Mouse (Mus musculus) adrenal gland (tissue): ENCODE measurements around the gene Kbtbd6.
"Not testable (repeated sequence)": the region's sequence is repeated elsewhere in the genome, so short reads cannot be mapped to it uniquely, and the experiment has no call there.

Source experiments
- intact Hi-C: fragments of 180-260 bp; cut with DNase I; formaldehyde crosslinking; loops from one replicate; pipeline ENCODE4 v1.15.1; 2025
- long read RNA-seq, 2 experiments: library from polyadenylated mRNA; unstranded; transcript quantifications; one replicate each; pipeline ENCODE4 v2.0.0; 2020; ENCODE audit warnings: borderline replicate concordance in 1 of 2; ENCODE audit not compliant: insufficient replicate concordance in 1 of 2

Gene Kbtbd6
- long read RNA-seq, experiment 1: 0 reads
- long read RNA-seq, experiment 2: 0 reads

DNA sequence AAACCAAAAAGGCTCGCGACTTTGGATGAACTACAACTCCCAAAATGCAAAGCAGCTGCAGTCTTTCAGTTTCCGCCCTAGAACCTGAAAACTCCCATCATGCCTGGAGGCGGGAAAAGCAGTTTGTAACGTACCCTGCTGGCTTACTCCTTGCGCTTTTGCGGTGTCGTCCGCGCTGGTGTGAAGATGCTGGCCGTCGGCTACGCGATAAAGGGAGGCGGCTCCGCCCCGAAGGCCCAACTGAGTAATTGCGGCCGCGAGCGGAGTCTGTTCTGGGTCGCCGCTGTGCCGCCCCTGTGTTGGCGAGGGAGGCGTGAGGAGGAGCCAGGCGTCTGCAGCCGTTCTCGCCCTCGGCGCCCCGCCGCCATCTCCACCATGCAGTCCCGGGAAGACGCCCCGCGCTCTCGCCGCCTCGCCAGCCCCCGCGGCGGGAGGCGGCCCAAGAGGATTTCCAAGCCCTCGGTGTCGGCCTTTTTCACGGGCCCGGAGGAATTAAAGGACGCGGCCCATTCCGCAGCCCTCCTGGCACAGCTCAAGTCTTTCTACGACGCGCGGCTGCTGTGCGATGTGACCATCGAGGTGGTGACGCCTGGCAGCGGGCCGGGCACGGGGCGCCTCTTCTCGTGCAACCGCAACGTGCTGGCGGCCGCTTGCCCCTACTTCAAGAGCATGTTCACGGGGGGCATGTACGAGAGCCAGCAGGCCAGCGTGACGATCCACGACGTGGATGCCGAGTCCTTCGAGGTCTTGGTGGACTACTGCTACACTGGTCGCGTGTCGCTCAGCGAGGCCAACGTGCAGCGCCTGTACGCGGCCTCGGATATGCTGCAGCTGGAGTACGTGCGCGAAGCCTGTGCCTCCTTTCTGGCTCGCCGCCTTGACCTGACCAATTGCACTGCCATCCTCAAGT lies at the start of gene Kbtbd6:
Kbtbd6 (plus strand) TSS at position 155 of the 910 bp plus-strand sequence.
- intact Hi-C loops: not testable (repeated sequence)

DNA sequence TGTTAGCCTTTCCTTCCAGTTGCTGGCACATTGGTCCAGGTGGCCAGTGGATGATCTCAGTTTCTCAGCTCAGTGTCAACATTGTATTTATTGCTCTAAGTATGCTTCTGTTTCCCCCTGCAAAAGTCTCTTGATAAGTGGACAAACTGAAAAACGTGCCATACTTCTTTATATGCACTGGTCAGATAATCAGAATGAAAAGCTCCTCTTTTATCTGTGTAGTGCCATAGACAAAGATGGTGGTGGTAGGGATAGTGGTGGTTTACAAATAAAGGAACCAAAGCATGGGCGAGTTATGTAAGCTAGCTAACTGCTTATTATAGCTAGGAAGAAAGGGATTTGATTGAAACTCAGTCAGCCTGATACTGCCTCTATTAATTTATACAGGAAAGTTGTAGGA lies 44.0 kb upstream of the Kbtbd6 start:
- intact Hi-C loops: no loop called here

DNA sequence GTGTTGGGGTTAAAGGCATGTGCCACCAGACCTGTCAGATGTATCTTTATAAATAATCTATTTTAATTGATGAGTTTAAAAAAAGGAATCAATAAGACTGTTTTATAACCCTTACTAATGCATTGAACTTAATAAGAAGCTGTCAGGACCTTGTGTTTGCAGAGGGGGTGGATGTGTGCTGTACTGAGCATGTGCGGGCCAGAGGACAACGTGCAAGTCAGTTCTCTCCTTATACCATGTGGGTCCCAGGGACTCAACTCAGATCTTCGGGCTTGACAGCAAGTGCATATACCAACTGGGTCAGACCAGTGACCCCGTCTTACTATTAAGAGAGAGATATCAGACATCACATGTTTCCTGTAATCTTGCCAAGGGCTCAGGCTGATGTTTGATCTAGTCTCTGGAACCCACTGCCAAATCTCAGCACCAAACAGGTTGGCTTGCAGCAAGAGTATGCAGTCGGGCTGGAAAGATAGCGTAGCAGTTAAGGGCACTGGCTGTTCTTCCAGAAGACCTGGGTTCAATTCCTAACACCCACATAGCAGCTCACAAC lies 42.3 kb upstream of the Kbtbd6 start:
- intact Hi-C loops: no loop called here

DNA sequence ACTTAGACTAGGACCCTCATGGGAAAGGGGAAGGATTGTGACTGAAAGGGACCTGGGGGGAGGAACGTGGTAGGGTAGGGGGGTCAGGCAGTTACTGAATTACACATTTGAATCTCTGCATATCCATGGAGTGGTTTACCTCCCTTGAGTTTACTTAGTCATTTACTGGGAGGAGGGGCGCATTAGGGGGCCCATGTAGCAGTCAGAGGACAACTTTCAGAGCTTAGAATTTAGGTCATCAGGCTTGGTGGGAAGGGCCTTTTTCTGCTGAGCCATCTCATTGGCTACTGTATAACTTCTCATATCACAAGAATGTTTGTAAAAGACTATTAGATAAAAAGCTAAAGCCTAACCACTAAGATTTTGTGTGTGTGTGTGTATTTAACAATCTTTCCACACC lies 41.0 kb upstream of the Kbtbd6 start:
- intact Hi-C loops: no loop called here

DNA sequence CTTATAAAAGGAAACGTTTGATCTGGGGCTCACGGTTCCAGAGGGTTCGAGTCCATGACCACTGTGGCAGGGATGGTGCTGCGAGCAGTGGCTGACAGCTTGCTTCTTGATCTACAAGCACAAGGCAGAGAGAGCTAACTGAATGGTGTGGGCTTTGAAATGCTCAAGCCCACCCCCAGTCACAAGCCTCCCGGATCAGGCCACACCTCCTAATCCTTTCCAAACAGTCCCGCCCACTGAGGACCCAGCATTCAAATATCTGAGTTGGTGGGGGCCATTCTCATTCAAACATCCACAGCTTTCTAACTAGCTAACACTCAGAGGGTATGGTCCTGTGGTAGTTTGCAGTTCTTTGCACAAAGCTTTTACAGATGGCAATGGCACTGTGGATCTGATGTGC lies 38.5 kb upstream of the Kbtbd6 start:
- intact Hi-C loops: no loop called here

DNA sequence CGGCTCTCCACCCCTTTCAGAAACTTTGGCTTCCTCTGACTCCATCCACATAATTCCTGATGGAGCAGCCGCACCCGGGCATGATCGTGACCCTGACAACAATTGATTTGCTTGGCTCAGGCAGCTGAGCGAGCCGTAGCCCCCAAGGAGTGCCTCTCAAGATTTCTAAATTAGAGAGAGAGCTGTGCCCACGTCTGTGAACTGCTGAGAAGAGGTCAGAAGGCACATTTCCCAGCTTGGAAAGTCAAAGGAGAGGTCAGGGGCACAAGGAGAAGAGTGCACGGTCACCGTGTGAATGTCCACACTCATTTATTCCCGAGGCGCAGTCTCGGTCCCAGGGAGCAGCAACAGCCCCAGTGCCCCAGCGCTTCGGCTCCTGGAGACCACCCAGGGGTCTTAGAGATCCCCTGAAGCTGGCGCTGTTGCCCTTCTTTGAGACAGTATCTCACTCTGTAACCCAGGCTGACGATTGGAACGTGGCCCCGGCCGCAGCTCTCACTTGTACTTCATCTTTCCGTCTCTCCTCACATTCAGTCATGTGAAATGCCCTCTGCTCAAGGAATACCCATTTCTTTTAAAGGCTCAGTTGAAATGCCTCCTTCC lies 31.5 kb upstream of the Kbtbd6 start:
- intact Hi-C loops: no loop called here

DNA sequence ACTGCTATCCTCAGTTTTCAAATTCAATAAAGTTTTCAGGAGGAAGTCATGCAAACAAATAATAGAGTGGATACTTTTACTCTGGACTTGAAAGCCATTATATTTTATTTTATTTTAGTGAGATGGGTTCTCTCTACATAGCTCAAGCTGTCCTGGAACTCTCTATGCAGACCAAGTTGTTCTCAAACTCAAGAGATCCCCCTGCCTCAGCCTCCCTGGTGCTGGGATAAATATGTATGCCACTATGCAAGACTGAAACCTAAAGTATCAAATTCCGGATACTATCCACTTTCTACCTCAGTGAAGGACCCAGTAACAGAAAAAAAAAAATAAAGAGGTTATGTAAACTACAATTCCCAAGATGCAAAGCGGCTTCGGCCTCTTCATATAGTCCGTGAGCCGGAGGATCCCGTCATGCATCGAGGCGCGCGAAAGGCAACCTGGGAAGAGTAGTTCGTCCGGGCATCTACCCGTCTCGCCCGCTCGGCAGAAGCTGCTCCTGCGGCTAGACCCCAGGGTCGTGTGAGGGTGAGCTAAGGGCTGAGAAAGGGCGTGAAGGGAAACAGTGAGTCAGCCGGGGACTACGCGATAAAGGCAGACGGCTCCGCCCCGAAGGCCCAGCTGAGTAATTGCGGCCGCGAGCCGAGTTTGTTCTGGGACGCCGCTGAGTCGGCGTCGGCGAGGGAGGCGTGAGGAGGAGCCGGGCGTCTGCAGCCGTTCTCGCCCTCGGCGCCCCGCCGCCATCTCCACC lies 25.5 kb upstream of the Kbtbd6 start, which contains the start of gene Kbtbd7:
Kbtbd7 (plus strand) TSS at position 533 of the 751 bp plus-strand sequence.
- intact Hi-C loops: no loop called here

DNA sequence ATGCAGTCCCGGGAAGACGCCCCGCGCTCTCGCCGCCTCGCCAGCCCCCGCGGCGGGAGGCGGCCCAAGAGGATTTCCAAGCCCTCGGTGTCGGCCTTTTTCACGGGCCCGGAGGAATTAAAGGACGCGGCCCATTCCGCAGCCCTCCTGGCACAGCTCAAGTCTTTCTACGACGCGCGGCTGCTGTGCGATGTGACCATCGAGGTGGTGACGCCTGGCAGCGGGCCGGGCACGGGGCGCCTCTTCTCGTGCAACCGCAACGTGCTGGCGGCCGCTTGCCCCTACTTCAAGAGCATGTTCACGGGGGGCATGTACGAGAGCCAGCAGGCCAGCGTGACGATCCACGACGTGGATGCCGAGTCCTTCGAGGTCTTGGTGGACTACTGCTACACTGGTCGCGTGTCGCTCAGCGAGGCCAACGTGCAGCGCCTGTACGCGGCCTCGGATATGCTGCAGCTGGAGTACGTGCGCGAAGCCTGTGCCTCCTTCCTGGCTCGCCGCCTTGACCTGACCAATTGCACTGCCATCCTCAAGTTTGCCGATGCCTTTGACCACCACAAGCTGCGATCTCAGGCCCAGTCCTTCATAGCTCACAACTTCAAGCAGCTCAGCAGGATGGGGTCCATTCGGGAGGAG lies 24.8 kb upstream of the Kbtbd6 start:
- intact Hi-C loops: not testable (repeated sequence)

DNA sequence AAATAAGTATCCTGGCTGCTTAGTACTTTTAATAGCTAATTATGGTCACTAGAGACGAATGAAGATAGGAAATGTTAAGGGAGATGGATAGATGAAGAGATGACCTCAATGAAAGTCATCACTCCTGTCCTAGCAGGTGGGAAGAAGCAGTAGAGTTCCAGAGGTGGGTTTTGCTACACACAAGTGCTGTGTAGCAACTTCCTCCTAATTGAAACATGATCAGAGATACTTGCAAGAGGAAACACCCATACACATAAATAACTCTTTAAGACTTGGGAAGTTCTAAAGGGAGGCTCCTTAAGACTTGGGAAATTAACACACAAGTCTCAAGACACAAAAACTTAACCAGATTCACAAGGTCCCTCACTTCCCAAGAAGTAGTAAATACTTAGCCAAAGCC lies 17.6 kb upstream of the Kbtbd6 start:
- intact Hi-C loops: no loop called here

DNA sequence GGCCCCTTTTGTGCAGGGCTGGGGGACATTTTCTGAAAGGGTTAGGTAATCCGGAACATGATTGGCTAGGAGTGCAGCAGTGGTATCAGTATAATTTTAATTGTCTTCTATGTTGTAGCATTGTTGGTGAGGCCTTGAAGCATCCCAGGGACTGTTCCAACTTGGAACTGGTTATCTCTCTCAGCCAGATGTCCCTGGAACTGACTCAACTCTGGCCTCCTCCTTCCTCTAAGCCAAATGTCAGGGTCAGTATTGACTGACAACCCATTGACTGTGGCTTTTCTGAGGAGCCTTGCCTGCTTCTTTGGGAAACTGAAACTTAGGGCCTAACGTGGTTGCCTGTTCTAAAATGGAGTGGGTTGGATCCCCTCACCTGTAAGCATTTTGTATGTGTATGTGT lies 11.0 kb upstream of the Kbtbd6 start:
- intact Hi-C loops: no loop called here

DNA sequence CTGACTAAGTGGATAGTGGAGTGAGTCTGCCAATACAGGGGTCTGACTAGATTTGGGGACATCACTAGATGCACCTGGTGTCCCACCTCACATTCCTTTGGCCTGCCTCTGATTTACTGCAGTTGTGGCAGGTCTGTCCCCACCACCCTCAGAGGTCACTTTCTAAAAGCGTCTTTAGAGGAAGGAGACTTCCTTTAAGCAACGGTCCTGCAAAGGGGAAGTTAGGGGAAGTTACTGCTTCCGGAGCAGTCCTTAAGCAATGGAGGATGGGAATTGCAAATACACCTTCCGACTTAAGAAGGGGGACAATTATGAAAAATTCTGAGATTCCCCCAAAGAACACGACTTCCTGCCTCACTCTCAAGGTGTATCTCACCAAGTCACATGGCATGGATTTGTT lies 10.2 kb upstream of the Kbtbd6 start:
- intact Hi-C loops: no loop called here

DNA sequence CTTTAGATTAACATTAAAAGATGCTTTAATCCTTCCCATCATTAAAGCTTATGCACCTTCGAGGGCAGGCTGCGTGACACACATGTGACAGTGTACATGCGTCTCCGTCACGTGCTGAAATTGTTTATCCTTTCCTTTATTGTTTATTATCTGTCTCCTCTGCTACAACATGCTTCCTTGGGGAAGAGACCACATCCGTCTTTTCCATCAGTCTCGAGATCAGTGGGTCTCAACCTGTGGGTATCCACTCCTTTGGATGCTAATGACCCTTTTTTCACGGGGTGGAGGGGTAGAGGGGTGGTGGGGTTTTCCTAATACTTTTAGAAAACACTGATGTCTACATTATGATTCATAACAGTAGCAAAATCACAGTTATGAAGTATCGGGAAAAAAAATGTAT lies 7.0 kb upstream of the Kbtbd6 start:
- intact Hi-C loops: no loop called here

DNA sequence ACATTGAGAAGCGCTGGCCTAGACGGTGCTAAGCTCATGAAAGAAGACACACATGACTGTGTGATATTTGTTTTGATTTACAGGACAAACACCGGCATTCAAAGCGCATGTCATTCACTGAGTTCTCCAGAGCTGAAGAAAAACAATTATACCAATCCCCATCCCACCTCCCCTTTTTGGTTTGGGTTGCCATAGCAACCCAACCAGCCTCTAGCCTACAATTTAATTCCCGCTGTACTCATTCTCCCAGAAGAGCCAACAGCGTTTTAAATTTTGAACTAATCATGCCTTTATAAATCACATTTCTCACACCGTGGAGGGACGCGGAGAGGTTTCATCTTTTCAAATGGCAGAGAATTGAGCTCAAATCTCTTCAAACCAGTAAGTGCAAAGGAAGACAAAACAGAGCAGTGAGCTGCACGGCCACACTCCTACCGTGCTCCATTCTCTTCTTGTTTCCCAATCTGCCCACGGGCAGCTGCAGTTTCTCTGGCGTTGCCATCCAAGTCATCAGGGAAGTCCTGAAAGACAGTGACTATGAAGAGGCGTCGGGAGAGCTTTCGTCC lies 6.5 kb upstream of the Kbtbd6 start:
- intact Hi-C loops: no loop called here

DNA sequence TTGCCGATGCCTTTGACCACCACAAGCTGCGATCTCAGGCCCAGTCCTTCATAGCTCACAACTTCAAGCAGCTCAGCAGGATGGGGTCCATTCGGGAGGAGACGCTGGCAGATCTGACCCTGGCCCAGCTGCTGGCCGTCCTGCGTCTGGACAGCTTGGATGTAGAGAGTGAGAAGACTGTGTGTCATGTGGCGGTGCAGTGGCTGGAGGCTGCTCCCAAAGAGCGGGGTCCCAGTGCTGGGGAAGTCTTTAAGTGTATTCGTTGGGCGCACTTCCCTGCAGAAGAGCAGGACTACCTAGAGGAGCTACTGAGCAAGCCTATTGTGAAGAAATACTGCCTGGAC lies 928 bp downstream of the Kbtbd6 start:
- intact Hi-C loops: not testable (repeated sequence)

DNA sequence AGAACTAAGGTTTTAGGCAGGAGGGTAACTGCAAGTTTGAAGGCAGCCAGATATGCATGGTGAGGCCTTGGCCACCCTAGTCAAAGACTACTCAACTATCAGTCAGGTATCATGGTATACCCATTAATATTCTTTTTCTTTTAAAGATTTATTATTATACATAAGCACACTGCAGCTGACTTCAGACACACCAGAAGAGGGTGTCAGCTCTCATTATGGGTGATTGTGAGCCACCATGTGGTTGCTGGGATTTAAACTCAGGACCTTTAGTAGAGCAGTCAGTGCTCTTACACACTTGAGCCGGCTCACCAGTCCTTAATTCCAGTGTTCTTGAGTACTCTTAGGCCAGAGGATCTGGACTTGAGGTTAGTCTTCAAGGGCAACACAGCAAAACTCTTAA lies 8.8 kb downstream of the Kbtbd6 start:
- intact Hi-C loops: loop anchor here (10.0 kb wide), 1 partner anchor 336 kb away; no protein-coding TSS in a partner anchor

DNA sequence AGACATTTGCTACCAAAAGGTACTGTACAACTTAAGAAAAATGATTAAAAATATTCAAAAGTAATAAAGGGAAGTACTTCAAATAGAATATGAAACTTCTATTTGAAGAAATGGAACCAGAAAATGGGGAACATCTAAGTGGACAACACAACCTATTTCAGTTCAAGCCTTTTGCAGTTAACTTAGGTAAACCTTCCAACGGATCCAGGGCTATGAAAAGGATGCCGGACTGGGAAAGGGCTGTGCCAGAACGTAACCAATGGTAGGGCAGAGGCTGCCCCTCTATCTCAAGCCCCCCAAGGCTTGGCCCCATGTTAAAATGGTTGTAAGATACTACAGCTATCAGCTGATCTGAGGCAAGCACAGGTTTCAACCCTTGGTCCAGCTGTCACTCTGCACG lies 9.4 kb downstream of the Kbtbd6 start:
- intact Hi-C loops: loop anchor here (10.0 kb wide), 1 partner anchor 336 kb away; no protein-coding TSS in a partner anchor

DNA sequence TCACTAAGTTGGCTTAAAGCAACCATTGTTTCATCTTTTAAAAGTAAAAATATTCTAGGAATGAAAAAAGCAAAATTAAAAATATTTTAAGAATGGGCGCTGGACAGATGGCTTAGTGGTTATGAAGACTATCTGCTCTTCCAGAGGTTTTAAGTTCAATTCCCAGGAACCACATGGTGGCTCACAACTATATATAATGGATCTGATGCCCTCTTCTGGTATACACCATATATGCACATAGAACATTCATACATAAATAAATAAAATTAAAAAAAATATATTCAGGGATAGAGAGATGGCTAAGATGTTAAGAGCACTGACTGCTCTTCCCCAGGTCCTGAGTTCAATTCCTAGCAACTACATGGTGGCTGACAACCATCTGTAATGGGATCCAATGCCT lies 14.0 kb downstream of the Kbtbd6 start:
- intact Hi-C loops: loop anchor here (2.0 to 10.0 kb wide), 2 partner anchors 71 to 341 kb away; no protein-coding TSS in a partner anchor

DNA sequence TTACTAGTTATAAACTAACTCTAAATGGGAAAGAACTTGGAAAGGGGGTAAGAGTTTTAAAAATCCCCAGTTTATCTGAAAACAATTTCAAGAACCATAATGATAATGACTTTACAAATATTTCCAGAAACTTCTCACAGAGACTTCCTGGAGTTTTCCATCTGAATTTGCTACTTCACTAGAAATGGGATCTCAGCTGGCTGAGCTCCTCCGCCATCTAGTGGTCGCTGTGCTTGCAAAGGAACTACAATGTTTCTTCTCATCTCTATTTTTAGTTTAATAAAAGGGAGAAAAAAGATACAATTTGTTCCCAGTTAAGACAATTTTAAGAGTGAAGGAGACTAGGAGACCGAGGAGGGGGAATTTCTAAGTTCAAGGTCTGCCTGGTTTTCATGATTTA lies 16.0 kb downstream of the Kbtbd6 start:
- intact Hi-C loops: loop anchor here (2.0 to 10.0 kb wide), 2 partner anchors 73 to 343 kb away; no protein-coding TSS in a partner anchor

DNA sequence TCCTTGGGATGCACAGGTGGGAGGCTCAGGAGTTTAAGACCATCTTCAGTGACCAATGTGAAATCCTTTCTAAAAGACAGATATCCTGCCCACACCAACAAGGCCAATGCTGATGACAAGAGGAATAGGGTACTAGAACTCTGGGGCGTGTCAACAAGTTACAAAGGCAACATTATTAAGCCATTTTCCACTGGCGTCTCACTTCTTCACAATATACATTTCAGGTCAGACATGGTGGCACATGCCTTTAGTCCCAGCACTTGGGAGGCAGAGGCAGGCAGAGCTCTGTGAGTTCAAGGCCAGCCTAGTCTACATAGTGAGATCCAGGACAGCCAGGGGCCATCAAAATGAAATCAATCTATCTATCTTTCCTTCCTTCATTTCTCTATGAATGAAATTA lies 21.7 kb downstream of the Kbtbd6 start:
- intact Hi-C loops: no loop called here

DNA sequence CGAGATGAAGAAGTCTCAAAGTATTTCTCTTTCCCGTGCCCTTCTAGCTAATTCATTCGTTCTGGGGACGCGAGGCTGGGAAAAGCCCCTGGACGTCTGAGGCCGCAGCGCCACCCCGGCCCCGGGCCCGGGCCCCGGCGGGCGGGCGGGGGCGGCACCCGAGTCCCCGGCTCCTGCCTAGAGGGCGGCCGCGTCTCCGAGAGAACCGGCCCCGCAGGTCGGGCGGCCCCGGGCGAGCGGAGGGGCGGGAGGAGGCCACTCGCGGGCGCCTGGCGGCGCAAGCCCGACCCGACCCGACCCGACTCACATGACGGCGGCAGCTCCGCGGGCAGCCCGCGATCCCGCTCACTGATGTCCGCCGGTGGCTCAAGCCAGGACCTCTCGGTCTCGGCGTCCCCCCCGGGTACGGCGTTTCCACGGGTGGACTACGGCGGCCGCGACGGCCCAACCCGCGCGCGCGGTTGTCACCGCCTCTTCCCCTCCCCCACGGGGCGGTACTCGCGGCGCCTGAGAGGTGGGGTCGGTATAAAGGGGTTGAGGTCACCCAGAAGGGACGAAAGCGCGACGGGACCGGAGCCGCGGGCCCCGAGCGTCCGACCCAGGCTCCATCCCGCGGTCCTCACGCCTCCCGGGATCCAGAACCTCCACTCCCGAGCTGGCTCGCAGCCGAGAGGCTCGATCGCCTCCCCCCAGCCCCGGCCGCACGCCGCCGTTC lies 29.1 kb downstream of the Kbtbd6 start, which contains the start of gene Elf1:
Elf1 (plus strand) TSS at position 571 of the 715 bp plus-strand sequence.
- intact Hi-C loops: loop anchor here (5.0 kb wide), 1 partner anchor 37 kb away; no protein-coding TSS in a partner anchor
